Mouse (Mus musculus) heart, adult 11 months (tissue): ENCODE measurements around the gene Prim1.
"Not testable (repeated sequence)": the region's sequence is repeated elsewhere in the genome, so short reads cannot be mapped to it uniquely, and the experiment has no call there.

Experiments
- DNase-seq: peaks from one replicate; pipeline ENCODE4 v3.0.0; 2022

The Prim1 gene

DNA sequence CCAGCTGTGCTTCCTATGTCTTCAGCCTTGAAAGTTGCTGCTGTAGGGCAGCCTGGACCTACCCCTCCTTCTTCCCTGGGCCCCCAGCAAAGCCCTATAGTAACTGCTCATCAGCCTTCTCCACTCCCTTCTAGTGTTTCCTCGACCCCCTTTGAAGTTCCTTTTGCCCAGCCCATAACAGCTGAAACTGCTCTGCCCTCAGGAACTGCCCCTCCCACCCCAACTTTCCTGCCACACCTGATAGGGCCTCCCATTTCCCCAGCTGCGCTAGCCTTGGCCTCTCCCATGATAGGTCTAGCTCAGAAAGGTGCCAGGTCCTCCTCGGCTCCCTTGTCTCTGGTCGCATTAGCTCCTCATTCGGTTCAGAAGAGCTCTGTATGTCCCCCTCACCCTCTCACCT lies 24.2 kb downstream of the Prim1 start:
- DNase-seq: peak; percentile 94

DNA sequence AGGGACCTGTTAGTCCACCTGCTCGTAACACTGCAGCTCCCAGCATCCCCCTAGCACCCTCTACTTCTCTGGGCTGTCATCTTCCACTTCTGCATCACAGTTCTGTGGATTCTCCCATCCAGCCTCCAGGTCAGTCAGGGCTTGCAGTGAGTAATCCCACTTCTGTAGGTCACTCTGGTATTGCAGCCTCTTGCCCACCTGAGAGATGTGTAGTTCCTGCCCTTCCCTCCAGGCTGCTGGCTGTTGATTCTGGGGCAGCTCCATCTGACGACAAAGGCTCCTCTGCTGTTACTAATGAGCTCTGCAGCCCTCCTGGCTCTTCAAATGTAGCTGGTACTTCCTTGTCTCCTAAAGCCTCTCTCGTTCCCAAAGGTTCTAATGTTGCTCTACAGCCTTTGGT lies 24.9 kb downstream of the Prim1 start:
- peak; percentile 79 for DNase-seq

DNA sequence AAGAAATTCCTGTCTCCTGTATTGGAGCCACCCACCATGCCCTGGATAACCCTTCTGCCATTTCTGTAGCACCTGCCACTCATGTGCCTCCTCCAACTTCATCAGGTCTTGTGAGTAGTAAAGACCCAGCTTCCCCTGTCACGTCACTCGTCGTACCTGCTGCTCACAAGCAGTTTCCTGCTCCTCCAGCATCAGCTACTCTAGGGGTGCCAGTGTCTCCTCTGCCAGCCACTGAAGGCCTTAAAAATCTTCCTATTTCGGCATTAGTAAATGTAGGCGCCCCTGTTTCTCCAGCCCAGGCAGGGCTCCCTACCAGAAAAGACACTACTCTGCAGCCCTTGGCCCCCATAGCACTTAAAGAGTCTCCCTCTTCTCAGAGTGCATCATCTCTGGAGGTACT lies 25.3 kb downstream of the Prim1 start:
- DNase-seq: peak; percentile 83

DNA sequence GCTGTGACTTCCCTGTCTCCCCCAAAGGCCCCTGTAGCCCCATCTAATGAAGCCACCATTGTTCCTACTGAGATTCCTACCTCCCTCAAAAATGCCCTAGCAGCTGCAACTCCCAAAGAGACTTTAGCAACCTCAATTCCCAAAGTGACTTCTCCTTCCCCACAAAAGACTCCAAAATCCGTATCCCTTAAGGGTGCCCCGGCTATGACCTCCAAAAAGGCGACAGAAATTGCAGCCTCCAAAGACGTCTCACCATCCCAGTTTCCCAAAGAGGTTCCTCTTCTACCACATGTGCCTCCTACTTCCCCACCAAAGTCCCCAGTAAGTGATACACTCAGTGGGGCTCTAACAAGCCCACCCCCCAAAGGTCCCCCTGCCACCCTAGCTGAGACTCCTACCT lies 26.7 kb downstream of the Prim1 start:
- peak; percentile 82 for DNase-seq

DNA sequence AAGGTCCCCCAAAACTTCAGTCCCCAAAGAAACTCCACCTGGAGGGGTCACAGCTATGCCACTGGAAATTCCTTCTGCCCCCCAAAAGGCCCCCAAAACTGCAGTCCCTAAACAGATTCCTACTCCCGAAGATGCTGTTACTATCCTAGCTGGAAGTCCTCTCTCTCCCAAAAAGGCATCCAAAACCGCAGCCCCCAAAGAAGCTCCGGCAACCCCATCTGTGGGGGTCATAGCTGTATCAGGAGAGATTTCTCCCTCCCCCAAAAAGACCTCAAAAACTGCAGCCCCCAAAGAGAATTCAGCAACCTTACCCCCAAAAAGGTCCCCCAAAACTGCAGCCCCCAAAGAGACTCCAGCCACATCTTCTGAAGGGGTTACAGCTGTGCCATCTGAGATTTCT lies 27.5 kb downstream of the Prim1 start:
- DNase-seq: peak; percentile 63

DNA sequence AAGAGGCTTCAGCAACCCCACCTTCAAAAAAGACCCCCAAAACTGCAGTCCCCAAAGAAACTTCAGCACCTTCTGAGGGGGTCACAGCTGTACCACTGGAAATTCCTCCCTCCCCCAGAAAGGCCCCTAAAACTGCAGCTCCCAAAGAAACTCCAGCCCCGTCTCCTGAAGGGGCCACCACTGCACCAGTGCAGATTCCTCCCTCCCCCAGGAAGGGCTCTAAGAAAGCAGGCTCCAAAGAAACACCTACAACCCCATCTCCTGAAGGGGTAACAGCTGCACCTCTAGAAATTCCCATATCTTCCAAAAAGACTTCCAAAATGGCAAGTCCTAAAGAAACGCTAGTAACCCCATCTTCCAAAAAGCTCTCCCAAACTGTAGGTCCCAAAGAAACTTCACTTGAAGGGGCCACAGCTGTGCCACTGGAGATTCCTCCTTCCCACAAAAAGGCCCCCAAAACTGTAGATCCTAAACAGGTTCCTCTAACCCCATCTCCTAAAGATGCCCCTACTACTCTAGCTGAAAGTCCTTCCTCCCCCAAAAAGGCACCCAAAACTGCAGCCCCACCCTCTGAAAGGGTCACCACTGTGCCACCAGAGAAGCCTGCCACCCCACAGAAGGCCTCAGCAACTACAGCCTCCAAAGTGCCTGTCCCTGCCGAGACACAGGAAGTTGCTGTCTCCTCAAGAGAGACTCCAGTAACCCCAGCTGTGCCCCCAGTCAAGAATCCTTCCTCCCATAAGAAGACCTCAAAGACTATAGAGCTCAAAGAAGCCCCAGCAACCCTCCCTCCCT lies 28.3 kb downstream of the Prim1 start:
- DNase-seq: peak; percentile 90

DNA sequence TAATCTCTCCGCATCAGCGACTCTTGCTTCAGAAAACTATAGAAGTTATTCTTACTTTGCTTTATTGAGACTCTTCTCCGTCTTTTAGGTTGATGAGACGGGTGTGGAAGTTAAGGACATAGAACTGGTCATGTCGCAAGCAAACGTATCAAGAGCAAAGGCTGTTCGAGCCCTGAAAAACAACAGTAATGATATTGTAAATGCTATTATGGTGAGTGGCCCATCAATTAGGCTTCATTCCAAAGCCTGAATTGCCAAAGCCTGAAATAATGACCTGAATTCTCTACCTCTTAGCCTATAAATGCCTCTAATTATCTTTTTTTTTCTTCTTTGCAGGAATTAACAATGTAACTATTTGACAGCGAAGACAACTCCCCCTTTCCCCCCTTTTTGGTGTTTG lies 33.2 kb downstream of the Prim1 start:
- DNase-seq: no peak

DNA sequence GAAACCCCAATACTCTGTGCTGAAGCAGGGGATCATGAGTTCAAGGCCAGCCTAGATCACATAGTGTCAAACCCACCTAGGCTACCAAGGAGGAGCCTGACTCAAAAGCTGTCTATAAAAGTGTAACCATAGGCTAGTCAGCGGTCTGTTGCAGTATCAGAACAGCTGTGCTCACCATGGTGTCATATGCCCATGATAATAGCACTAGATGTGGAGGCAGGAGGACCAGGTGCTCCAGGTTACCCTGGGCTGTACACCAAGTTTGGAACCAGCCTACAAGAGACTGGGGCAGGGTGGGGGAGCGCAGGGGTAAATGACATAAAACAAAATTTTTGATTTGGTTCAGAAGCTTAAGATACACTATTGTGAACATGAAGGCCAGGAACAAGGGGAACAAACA lies 34.8 kb downstream of the Prim1 start:
- no peak for DNase-seq

DNA sequence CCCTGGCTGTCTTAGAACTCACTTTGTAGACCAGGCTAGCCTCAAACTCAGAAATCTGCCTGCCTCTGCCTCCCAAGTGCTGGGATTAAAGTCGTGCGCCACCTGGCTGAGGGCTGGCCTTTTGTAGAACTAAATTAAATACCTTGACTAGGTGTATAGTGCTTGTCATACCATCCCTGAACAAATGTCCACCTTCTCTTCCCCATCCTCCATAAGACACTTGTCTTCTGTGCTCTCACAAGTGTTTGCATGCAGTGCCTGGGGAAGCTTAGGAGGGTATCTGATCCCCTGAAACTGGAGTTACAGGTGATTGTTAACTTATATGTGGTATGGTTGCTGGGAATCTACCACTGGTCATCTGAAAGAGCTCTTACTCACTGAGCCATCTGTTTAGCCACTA lies 35.4 kb downstream of the Prim1 start:
- DNase-seq: peak; percentile 8

DNA sequence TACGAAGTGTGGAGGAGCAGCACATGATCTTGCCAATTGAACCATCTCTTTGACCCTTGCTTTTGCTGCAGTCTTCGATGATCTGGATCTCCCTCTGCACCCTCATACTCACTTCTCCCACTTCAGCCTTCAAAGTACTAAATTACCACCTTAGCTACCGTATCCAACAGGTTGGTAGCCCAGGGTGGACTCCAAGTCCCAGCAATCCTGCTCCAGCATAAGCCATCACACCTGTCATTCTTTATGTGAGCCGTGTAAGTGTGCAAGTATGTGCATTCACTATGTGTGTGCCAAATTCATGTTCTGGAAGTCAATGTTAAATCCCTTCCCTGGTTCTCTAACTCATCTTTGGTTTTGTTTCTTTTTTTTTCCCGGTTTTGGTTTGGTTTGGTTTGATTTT lies 36.6 kb downstream of the Prim1 start:
- DNase-seq: peak; percentile 74

DNA sequence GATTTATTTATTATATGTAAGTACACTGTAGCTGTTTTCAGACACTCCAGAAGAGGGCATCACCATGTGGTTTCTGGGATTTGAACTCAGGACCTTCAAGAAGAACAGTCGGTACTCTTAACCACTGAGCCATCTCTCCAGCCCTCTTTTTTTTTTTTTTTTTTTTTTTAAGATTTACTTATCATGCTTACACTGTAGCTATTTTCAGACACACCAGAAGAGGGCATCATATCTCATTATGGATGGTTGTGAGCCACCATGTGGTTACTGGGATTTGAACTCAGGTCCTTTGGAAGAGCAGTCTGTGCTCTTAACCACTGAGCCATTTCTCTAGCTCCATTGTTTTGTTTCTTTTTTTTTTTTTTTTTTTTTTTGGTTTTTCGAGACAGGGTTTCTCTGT lies 37.2 kb downstream of the Prim1 start:
- DNase-seq: peak; percentile 7

DNA sequence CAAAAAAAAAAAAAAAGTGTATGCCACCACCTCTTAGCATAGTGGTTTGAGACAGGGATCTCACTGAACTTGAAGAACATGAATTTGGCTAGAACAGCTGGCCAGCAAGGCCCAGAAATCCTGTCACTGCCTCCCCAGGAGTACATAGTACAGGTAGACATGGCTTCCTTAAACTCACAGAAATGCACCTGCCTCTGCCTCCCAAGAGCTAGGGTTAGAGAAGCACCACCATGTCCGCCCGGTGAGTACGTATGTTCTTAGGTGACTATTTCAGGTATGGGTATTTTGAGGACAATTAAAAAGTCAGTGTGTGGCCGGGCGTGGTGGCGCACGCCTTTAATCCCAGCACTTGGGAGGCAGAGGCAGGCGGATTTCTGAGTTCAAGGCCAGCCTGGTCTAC lies 38.0 kb downstream of the Prim1 start:
- DNase-seq: peak; percentile 74

DNA sequence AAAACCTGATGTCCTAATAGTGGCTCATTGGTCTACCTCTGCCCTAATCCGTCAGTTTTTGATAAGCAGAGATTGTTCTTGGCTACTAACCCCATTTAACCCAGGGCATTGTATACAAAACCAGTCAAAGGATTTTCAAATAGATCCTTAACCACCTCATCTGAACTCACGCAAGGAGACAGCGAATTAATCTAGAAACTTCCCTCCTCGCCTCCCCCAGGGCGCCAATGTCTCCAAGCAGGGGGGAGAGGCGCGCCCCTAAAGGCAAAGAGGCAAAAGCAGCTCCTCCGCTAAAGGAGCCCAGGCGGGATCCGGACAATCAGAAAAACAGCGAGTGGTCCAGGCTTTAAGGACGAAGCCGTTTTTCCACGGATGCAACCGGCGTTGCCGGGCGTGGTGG lies 43.2 kb downstream of the Prim1 start:
- DNase-seq: no peak

DNA sequence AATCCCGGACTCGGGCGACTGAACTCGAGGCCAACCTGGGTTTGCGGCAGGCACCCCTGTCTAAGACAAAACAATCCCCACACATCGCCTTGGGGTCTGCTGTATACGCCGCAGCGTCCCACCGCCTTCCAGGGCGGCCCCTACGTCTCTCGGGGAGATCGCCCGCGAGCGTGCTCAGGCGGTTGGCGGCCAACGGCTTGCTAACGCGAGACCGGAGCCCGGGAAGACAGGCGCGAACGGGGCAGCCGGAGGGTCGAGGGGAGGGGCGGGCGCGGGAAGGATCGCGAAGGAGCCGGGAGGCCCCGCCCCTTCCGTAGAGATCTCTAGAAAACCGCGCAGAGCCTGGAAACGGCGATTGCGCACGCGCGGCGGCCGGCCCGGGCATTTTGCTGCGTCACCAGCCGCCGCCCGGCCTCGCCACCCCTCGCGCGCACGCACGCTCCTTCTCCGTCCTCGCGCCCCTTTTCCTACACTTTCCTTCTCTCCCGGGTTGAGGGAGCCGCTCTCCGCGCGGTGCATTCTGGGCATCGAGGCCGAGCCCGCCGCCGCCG lies 43.7 kb downstream of the Prim1 start, which contains the start of gene Ptges3:
Ptges3 (plus strand) TSS at position 354 of the 551 bp plus-strand sequence.
- peak; percentile 100 for DNase-seq

DNA sequence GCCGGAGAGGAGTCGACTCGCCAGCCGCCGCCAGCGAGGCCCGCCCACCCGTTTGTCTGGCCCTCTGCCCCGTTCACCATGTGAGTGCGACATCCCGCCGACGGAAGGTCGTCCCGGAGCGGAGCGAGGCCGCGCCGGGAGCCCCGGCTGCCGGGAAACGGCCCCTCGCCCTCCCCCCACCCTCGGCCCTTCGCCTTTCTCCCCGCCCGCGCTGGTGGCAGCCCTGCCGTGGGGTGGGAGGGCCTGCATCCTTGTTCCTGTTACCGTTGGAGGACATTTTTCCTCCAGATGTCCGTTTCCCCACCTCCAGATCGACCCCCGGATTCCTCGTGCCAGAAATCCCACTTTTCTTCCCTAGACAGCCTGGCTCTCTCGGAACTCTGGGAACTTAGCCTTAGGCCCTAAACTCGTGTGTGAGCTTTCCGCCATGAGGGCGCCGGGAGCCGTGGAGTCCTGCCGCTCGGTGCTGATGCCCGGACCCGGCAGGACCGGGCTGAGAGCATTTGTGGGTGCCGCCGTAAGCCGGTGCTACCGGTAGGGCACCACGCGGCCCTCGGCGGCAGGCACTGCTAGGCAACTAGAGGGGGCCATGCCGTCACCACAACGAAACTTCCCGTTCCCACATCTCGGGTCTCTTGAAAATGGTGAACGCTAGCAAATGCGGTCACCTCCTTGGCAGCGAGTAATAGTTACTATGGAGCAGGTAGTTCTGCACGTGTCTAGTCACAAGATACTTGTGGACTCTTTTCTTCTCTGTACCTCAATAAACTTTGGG lies 44.4 kb downstream of the Prim1 start:
- DNase-seq: peak; percentile 97

DNA sequence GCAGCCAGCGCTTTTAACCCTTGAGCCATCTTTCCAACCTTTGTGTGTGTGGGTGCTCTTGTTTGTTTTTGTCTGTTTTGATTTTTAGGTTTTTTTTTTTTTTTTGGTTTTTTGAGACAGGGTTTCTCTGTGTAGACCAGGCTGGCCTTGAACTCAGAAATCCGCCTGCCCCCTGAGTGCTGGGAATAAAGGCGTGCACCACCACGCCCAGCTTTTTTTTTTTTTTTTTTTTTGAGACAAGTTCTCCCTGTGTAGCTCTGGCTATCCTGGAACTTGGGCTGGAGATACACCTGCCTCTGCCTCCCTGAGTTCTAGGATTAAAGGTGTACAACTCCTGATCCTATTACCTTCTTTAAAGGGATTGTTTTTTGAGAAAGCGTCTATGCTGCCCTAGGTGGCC lies 46.1 kb downstream of the Prim1 start:
- DNase-seq: no peak

DNA sequence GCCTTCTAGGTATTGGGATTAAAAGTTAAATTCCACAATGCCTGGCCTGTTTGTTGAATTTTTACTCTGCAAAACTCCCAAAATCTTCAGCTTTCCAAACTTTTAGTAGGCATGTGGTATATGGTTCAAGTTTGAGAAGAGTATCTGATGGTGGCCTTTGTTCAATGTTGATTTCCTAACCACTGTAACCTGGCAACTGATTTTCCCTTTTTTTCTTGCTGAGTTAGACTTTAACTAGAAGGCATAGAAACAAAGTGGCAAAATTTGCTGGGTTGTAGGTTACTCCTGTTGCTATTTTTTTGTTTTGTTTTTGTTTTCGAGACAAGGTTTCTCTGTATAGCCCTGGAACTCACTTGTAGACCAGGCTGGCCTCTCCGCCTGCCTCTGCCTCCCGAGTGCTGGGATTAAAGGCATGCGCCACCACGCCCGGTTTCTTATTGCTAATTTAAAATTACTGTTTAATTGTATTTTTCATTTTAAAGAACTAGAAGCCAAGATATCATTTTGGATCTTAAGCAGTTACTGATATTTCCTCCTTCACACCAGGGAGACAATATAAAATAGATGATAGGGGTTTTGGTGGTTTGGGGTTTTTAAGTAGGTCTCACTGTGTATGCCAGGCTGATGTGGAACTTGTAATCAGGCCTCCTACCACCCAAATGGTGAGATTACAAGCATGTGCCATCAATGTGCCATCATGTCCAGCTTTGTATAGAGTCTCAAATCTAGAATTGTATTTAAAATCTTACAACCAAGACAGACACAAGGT lies 47.4 kb downstream of the Prim1 start:
- no peak for DNase-seq

DNA sequence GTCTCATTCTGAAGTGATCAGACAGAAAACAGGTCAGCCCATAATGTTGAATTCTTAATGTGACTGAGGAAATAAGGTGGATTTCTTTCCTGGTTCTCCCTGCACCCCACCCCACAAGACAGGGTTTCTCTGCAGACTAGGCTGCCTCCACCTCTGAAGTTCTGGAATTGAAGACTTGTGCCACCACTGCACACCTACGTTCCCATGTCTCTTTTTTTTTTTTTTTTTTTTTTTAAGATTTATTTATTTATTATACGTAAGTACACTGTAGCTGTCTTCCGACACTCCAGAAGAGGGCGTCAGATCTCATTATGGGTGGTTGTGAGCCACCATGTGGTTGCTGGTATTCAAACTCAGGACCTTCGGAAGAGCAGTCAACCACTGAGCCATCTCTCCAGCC lies 51.1 kb downstream of the Prim1 start:
- no peak for DNase-seq

DNA sequence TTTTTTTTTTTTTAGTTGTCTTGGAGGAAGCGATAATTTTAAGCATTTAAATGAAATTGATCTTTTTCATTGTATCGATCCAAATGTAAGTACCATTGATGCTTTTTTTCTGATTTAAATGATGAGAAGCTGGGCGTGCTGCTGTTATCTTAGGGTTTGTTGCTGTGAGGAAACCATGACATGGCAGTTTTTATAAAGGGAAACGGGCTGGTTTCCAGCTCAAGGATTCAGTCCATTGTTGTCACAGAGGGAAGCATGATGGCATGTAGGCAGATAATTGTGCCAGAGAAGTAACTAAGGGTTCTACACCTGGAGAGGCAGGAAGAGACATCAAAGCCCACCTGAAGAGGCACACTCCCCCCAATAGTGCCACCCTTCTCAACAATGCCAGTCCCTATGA lies 54.2 kb downstream of the Prim1 start:
- DNase-seq: no peak

DNA sequence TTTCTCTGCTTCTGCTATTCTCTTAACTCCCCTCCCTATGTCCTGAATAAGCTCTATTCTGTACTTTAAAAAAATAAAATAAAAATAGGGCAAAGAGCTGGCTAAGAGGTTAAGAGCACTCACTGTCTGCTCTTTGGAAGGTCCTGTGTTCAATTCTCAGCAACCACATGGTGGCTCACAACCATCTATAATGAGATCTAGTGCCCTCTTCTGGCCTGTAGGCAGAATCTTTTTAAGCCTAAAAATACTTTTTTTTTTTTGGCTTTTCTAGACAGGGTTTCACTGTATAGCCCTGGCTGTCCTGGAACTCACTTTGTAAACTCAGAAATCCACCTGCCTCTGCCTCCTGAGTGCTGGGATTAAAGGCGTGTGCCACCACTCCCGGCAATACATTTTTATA lies 55.5 kb downstream of the Prim1 start:
- not testable (repeated sequence) for DNase-seq

DNA sequence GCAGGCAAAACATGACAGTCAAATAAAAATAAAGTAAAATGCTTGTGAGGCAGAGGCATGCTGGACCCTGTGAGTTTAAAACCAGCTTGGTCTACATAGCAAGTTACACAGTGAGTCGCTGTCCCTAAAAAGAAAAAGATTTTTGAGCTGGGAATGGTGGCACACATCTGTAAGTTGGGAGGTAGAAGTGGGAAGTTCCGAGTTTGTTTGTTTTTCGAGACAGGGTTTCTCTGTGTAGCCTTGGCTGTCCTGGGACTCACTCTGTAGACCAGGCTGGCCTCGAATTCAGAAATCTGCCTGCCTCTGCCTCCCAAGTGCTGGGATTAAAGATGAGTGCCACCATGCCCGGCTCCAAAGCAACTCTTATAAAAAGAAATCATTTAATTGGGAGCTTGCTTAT lies 63.3 kb downstream of the Prim1 start:
- peak; percentile 63 for DNase-seq
